Mouse (Mus musculus): Measurements from ENCODE around the gene Phf19. TPM values are rescaled to one million over a fixed set of nuclear protein-coding genes. Genes with fewer than 3 reads are reported as not detected.

The Phf19 gene
- polyA plus RNA-seq, 1 experiment from 2014 or later = 4.6 TPM

DNA sequence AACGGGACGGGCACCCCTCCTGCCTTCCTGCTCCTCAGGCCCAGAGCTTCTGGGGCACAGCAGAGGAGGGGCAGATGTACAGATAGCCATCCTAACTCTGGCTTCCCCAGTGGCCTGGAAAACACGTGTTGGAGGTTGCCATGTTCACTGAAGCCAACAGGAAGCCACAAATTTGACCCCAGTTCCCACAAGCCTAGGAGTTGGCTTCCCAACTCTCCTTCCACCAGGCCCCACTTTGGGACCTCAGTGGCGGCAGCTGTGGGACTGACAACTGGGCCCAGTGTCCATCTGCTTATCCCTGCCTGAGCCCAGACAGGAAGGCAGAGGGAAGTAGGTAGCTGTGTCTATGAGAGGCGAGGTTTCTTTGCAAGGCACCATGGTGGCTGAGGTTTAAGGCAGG lies 19.9 kb downstream of the Phf19 start:
- Histone ChIP-seq H3K27ac (ENCODE audit: low read length) (no peak overlapping the region), H3K27me3 (ENCODE audit: control insufficient read depth, insufficient read depth, low read depth, low read length) (no peaks in the 10 kb centered on the region), H3K4me3 (ENCODE audit: low read length) (no peak overlapping the region), H3K36me3 (ENCODE audit: control insufficient read depth, insufficient read depth, low read length) (no peaks in the 10 kb centered on the region; the same call in 1 of the 2 replicates), H3K9me3 (ENCODE audit: control insufficient read depth, low read length) (no peaks in the 10 kb centered on the region), H3K4me1 (replicated peaks; ENCODE audit: control insufficient read depth, insufficient read depth, low read length) (no peaks in the 10 kb centered on the region), H3K9ac (ENCODE audit: low read length) (no peak overlapping the region), H3K4me2 (ENCODE audit: low read depth, low read length) (no peak overlapping the region)
- 67% methylated on average over 5 of the region's 5 CpGs for WGBS
- ATAC-seq (ENCODE audit: low read depth) = no peak

DNA sequence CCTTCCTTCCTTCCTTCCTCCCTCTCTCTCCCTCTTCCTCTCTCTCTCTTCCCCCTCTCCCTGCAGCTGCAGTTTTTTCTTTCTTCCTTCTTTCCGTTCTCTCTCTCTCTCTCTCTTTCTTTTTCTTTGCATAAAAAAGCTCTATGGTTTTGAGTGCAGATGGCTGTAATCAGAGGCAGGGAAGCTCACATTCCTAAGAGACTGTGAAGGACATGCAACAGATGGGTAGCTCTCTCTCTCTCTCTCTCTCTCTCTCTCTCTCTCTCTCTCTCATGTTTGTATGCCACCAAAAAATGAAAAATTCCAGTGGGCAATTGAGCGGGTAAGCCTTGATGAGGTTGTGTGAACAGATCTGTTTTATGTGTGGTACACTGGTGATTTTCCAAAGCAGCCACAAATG lies 29.6 kb downstream of the Phf19 start:
- WGBS = 42% methylated on average over 2 of the region's 2 CpGs
- H3K27ac ChIP-seq (ENCODE audit: low read length) = peak overlapping the region; percentile 66; the same call in 1 of the 2 replicates
- no peaks in the 10 kb centered on the region for H3K27me3 ChIP-seq (ENCODE audit: control insufficient read depth, insufficient read depth, low read depth, low read length)
- H3K4me3 ChIP-seq (ENCODE audit: low read length) = no peak overlapping the region
- no peak overlapping the region for H3K4me2 ChIP-seq (ENCODE audit: low read depth, low read length)
- H3K9me3 ChIP-seq (ENCODE audit: control insufficient read depth, low read length) = no peaks in the 10 kb centered on the region
- ATAC-seq (ENCODE audit: low read depth) = peak; percentile 71
- H3K9ac ChIP-seq (ENCODE audit: low read length) = no peak overlapping the region
- no peaks in the 10 kb centered on the region for H3K36me3 ChIP-seq (ENCODE audit: control insufficient read depth, insufficient read depth, low read length)
- H3K4me1 ChIP-seq (replicated peaks; ENCODE audit: control insufficient read depth, insufficient read depth, low read length) = no peaks in the 10 kb centered on the region

DNA sequence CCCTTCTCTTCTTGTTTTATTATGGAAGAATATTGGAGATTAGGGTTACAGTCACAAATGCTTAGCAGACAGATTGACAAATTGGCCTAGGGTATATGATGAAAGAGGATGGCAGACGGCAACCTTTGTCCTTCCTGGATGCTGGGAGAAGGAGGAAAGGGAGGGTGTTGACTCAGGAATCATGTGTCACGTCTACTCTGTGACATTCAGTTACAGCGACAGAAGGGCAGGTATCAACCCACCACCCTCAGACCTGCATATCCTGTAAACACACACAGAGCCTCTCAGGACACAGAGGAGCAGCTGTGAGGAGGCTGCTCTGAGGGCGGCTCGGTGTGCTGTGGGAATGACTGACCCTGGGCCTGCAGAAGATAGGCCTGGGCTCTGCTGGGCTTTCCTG lies 30.6 kb downstream of the Phf19 start:
- ATAC-seq (ENCODE audit: low read depth) = no peak
- Histone ChIP-seq H3K36me3 (ENCODE audit: control insufficient read depth, insufficient read depth, low read length) (no peaks in the 10 kb centered on the region), H3K4me3 (ENCODE audit: low read length) (no peak overlapping the region), H3K9ac (ENCODE audit: low read length) (no peak overlapping the region), H3K27me3 (ENCODE audit: control insufficient read depth, insufficient read depth, low read depth, low read length) (no peaks in the 10 kb centered on the region), H3K9me3 (ENCODE audit: control insufficient read depth, low read length) (no peaks in the 10 kb centered on the region), H3K27ac (ENCODE audit: low read length) (no peak overlapping the region; the same call in 1 of the 2 replicates), H3K4me1 (replicated peaks; ENCODE audit: control insufficient read depth, insufficient read depth, low read length) (no peaks in the 10 kb centered on the region), H3K4me2 (ENCODE audit: low read depth, low read length) (no peak overlapping the region)
- WGBS = 29% methylated on average over 5 of the region's 5 CpGs

DNA sequence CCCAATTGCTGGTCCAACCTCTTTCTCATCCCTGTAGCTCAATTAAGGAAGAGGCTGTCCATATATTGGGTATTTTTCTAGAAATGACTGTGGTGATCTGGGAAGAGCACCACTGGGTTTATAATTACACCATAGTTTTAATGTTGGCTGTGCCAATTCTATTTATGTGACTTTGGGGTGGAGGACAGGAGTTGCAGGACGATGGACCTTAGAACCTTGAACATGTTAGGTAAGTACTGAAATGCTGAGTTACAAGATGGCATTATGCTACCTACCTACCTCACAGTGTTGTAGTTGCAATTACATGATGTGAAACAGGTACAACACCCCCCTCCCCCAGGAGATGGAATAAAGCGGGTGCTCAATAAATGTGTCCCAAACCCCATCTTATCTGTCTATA lies 31.1 kb downstream of the Phf19 start:
- WGBS = 89% methylated on average over 2 of the region's 2 CpGs

DNA sequence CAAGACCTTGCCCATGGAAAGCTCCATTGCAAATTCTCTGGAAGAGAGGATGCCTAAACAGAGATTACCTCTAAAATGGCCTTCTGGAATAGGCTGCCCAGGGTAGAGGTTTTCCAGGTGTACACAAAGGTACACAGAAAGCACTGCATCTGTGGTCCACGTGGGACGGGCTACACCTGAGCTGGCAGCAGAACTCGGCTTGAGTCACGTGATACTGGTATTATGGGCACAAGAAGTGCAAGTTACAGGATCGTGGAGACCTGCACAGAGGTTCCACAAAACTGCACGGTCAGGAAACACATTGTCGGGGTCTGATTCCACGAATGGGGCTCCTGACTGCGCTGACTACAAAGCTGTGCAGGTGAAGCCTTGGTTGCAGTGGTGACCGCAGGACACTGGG lies 33.8 kb downstream of the Phf19 start:
- no peak for ATAC-seq (ENCODE audit: low read depth)
- Histone ChIP-seq H3K9me3 (ENCODE audit: control insufficient read depth, low read length) (no peaks in the 10 kb centered on the region), H3K4me3 (ENCODE audit: low read length) (no peak overlapping the region), H3K36me3 (ENCODE audit: control insufficient read depth, insufficient read depth, low read length) (no peaks in the 10 kb centered on the region), H3K4me1 (replicated peaks; ENCODE audit: control insufficient read depth, insufficient read depth, low read length) (no peaks in the 10 kb centered on the region), H3K27me3 (ENCODE audit: control insufficient read depth, insufficient read depth, low read depth, low read length) (peaks cover 1% of the 10 kb centered on the region; the same call in 1 of the 2 replicates), H3K27ac (ENCODE audit: low read length) (no peak overlapping the region), H3K4me2 (ENCODE audit: low read depth, low read length) (no peak overlapping the region), H3K9ac (ENCODE audit: low read length) (no peak overlapping the region)
- 81% methylated on average over 10 of the region's 10 CpGs for WGBS

More for the DNA sequence above, 31.1 kb downstream of the Phf19 start:
- H3K4me3 ChIP-seq (ENCODE audit: low read length) = no peak overlapping the region
- no peak overlapping the region for H3K9ac ChIP-seq (ENCODE audit: low read length)
- no peak overlapping the region for H3K27ac ChIP-seq (ENCODE audit: low read length)
- H3K4me2 ChIP-seq (ENCODE audit: low read depth, low read length) = no peak overlapping the region
- no peaks in the 10 kb centered on the region for H3K36me3 ChIP-seq (ENCODE audit: control insufficient read depth, insufficient read depth, low read length)
- no peaks in the 10 kb centered on the region for H3K9me3 ChIP-seq (ENCODE audit: control insufficient read depth, low read length)
- no peaks in the 10 kb centered on the region for H3K4me1 ChIP-seq (replicated peaks; ENCODE audit: control insufficient read depth, insufficient read depth, low read length)
- no peaks in the 10 kb centered on the region for H3K27me3 ChIP-seq (ENCODE audit: control insufficient read depth, insufficient read depth, low read depth, low read length)
- ATAC-seq (ENCODE audit: low read depth) = no peak

DNA sequence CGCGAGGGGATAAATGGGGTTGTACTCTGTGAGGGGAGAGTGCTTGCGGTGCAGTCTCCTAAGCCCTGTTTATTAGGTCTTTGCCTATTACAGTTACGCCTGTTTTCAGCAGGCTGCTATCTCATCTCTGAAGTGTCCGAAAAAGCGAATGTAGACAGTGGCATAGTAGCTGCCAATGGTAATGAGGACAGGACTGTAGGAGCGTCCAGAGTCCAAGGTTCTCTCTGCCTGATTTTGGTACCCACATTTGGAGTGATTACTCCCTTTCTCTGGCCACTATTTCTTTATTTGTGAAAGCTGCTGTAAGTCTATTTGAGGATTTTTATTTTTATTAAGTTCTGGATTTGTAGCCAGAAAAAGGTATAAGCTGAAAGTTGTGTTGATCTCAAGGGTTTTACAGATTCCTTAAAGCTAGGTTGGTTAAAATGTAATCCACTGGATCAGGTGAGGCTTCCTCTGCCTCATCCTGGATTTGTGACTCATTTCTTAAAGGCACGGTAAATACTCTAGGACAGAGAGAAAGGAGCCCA lies 38.9 kb downstream of the Phf19 start, which contains the start of gene Psmd5:
Gene Psmd5 (minus strand): TSS at position 153 of the 530 bp plus-strand sequence.
- ATAC-seq (ENCODE audit: low read depth) = no peak
- 10% methylated on average over 8 of the region's 8 CpGs for WGBS
- peak within 1 kb of the TSS; percentile 59 for H3K4me2 ChIP-seq (ENCODE audit: low read depth, low read length)
- H3K27me3 ChIP-seq (ENCODE audit: control insufficient read depth, insufficient read depth, low read depth, low read length) = peaks cover 11% of the 10 kb centered on the region
- H3K27ac ChIP-seq (ENCODE audit: low read length) = no peak within 1 kb of the TSS
- no peaks in the 10 kb centered on the region for H3K9me3 ChIP-seq (ENCODE audit: control insufficient read depth, low read length)
- H3K36me3 ChIP-seq (ENCODE audit: control insufficient read depth, insufficient read depth, low read length) = no peaks in the 10 kb centered on the region
- H3K9ac ChIP-seq (ENCODE audit: low read length) = peak within 1 kb of the TSS; percentile 60
- peaks cover 11% of the 10 kb centered on the region for H3K4me1 ChIP-seq (replicated peaks; ENCODE audit: control insufficient read depth, insufficient read depth, low read length)
- peak within 1 kb of the TSS; percentile 38 for H3K4me3 ChIP-seq (ENCODE audit: low read length)

DNA sequence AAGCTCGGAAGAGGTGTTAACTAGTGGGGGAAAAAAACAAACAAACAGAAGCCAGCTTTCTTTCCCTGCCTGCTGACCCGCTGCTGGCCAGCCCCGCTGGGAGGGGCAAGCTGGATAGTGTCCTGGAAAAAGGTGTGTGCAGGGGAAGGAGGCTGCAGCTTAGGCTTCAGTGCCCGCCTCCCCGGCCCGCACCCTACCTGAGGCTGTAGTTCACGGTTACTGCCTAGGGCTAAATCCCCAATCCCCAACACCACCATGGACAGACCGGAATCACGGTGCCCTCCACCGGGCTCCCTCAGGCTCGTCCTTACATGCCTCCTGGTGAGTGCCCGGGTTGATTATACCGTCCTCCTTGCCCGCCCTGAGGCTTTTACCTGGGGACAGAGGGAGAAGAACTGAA lies 39.6 kb downstream of the Phf19 start, which contains the start of gene Cutal:
Gene Cutal (plus strand): TSS at position 126 of the 400 bp plus-strand sequence.
- Histone ChIP-seq H3K9me3 (ENCODE audit: control insufficient read depth, low read length) (no peaks in the 10 kb centered on the region), H3K27ac (ENCODE audit: low read length) (no peak within 1 kb of the TSS), H3K36me3 (ENCODE audit: control insufficient read depth, insufficient read depth, low read length) (no peaks in the 10 kb centered on the region), H3K27me3 (ENCODE audit: control insufficient read depth, insufficient read depth, low read depth, low read length) (peaks cover 11% of the 10 kb centered on the region), H3K4me1 (replicated peaks; ENCODE audit: control insufficient read depth, insufficient read depth, low read length) (peaks cover 17% of the 10 kb centered on the region), H3K9ac (ENCODE audit: low read length) (peak within 1 kb of the TSS; percentile 60), H3K4me3 (ENCODE audit: low read length) (peak within 1 kb of the TSS; percentile 38), H3K4me2 (ENCODE audit: low read depth, low read length) (peak within 1 kb of the TSS; percentile 59)
- WGBS = 2% methylated on average over 14 of the region's 14 CpGs
- no peak for ATAC-seq (ENCODE audit: low read depth)

DNA sequence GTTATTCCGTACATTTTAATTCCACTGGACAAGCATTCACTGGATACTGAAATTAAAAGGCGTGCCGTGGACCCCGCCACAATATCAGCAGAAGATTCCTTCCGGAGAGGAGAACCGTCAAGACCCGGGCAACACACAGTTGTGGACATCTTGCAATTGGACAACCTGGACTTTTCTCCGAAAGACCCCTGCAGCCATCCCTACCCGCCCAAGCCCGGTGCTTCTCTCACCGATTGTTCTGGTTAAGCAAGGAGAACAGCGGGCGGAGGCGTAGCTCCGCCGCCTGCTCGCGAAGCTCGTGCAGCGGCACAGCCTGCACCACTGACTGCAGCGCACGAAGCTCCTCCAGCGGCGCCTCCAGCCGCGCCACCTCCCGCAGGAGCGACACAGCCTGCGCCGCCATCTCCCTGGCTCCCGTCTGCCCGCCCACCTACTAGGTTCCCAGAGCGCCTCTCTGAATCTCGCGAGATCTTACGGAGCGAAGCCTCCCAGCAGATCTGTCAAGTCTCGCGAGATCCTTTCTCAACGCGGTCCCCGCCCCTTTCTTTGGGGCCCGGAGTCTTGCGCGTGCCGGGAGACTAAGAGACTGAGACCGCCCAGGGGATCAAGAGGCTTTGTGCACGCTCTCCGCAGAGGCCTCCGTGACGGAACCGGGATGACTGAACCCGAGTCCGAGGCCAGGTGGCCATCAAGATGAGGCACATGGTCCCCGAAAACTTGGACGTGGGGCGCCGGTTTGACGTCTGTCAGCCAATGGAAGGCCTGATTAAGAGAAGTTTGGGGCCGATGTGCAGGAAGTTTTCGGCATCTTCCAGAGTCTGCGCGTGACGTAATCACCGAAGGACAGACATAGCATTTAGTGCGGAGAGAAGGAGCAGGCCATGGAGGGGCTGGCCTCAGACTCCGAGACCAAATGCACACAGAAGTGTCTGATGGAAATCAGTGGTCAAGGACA lies 43.0 kb downstream of the Phf19 start:
- peak; percentile 97 for ATAC-seq (ENCODE audit: low read depth)
- Histone ChIP-seq H3K4me3 (ENCODE audit: low read length) (peak overlapping the region; percentile 89), H3K4me2 (ENCODE audit: low read depth, low read length) (peak overlapping the region; percentile 68), H3K36me3 (ENCODE audit: control insufficient read depth, insufficient read depth, low read length) (no peaks in the 10 kb centered on the region), H3K4me1 (replicated peaks; ENCODE audit: control insufficient read depth, insufficient read depth, low read length) (peaks cover 19% of the 10 kb centered on the region), H3K27me3 (ENCODE audit: control insufficient read depth, insufficient read depth, low read depth, low read length) (peaks cover 11% of the 10 kb centered on the region), H3K27ac (ENCODE audit: low read length) (peak overlapping the region; percentile 94), H3K9me3 (ENCODE audit: control insufficient read depth, low read length) (no peaks in the 10 kb centered on the region), H3K9ac (ENCODE audit: low read length) (peak overlapping the region; percentile 93)
- WGBS = under 1% methylated on average over 67 of the region's 67 CpGs

DNA sequence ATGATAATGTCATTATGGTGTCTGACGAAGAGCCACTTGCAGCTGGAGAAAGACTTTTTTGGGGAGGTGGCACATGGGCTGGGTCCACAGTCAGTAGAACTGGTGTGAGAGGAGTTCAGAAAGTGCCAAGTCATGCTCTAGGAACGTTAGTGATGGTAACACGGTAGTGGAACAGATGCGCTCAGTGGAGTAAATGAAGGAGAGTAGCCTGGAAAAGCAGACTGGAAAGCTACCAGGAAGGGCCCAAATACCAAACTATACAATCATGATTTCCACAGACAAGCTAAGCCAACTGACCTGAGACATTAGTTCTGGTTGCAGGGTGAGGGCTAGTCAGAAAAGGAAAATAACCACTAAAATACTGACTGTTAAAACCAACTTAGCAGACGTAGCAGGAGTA lies 44.1 kb downstream of the Phf19 start:
- peaks cover 6% of the 10 kb centered on the region for H3K27me3 ChIP-seq (ENCODE audit: control insufficient read depth, insufficient read depth, low read depth, low read length)
- H3K9ac ChIP-seq (ENCODE audit: low read length) = peak overlapping the region; percentile 58
- no peak overlapping the region for H3K27ac ChIP-seq (ENCODE audit: low read length)
- peak overlapping the region; percentile 38 for H3K4me3 ChIP-seq (ENCODE audit: low read length)
- no peaks in the 10 kb centered on the region for H3K9me3 ChIP-seq (ENCODE audit: control insufficient read depth, low read length)
- ATAC-seq (ENCODE audit: low read depth) = no peak
- H3K4me1 ChIP-seq (replicated peaks; ENCODE audit: control insufficient read depth, insufficient read depth, low read length) = peaks cover 17% of the 10 kb centered on the region
- H3K36me3 ChIP-seq (ENCODE audit: control insufficient read depth, insufficient read depth, low read length) = peaks cover 6% of the 10 kb centered on the region
- WGBS = 33% methylated on average over 5 of the region's 5 CpGs
- peak overlapping the region; percentile 55 for H3K4me2 ChIP-seq (ENCODE audit: low read depth, low read length)

Measured in lung, embryonic 16.5 days (tissue).